Mouse (Mus musculus): ENCODE results near the gene Tgm7. TPM values are rescaled to one million over a fixed set of nuclear protein-coding genes. Genes with fewer than 3 reads are reported as not detected.
"Not testable (repeated sequence)": the region's sequence is repeated elsewhere in the genome, so short reads cannot be mapped to it uniquely, and the experiment has no call there.

Gene Tgm7
- polyA plus RNA-seq, 1 experiment from 2014 or later = not detected

GRCm38 (mm10) chr2:121137371-121137770 lies 27.8 kb upstream of the Tgm7 start:
- H3K4me1 ChIP-seq (replicated peaks; ENCODE audit: control insufficient read depth, insufficient read depth, low read length) = 0 out of 2 replicates have a peak, but pooled peaks cover 3% of the 10 kb centered on the region
- no peak overlapping the region for H3K4me3 ChIP-seq (ENCODE audit: low read depth, low read length)
- no peak overlapping the region for H3K9ac ChIP-seq (ENCODE audit: low read length)
- no peaks in the 10 kb centered on the region; the same call in 1 of the 2 replicates for H3K9me3 ChIP-seq (ENCODE audit: control insufficient read depth, low read length)
- peaks cover 10% of the 10 kb centered on the region for H3K36me3 ChIP-seq (ENCODE audit: control insufficient read depth, insufficient read depth, low read length)
- 98% methylated on average over 4 of the region's 4 CpGs for WGBS
- H3K4me2 ChIP-seq (ENCODE audit: low read depth, low read length, severe bottlenecking) = no peak overlapping the region
- H3K27ac ChIP-seq (ENCODE audit: low read depth, low read length) = no peak overlapping the region
- no peaks in the 10 kb centered on the region for H3K27me3 ChIP-seq (ENCODE audit: control insufficient read depth, insufficient read depth, low read length)
- DNase-seq (ENCODE audit: low spot score) = no peak
- ATAC-seq (replicated peaks; ENCODE audit: low FRiP score) = no peak

- no peak overlapping the region for H3K9ac ChIP-seq (ENCODE audit: low read length)
- no peak for ATAC-seq (replicated peaks; ENCODE audit: low FRiP score)
- no peaks in the 10 kb centered on the region for H3K36me3 ChIP-seq (ENCODE audit: control insufficient read depth, insufficient read depth, low read length)
- 82% methylated on average over 1 of the region's 1 CpGs for WGBS
- H3K4me1 ChIP-seq (replicated peaks; ENCODE audit: control insufficient read depth, insufficient read depth, low read length) = no peaks in the 10 kb centered on the region
- no peak for DNase-seq (ENCODE audit: low spot score)
- no peaks in the 10 kb centered on the region for H3K9me3 ChIP-seq (ENCODE audit: control insufficient read depth, low read length)
- no peaks in the 10 kb centered on the region for H3K27me3 ChIP-seq (ENCODE audit: control insufficient read depth, insufficient read depth, low read length)
- no peak overlapping the region for H3K4me3 ChIP-seq (ENCODE audit: low read depth, low read length)
- H3K27ac ChIP-seq (ENCODE audit: low read depth, low read length) = no peak overlapping the region
- H3K4me2 ChIP-seq (ENCODE audit: low read depth, low read length, severe bottlenecking) = no peak overlapping the region
These were observed 23.2 kb upstream of the Tgm7 start for GRCm38 (mm10) chr2:121132822-121133221.

- no peak overlapping the region for H3K9ac ChIP-seq (ENCODE audit: low read length)
- no peak overlapping the region for H3K4me3 ChIP-seq (ENCODE audit: low read depth, low read length)
- no peaks in the 10 kb centered on the region for H3K4me1 ChIP-seq (replicated peaks; ENCODE audit: control insufficient read depth, insufficient read depth, low read length)
- no peak for DNase-seq (ENCODE audit: low spot score)
- 79% methylated on average over 9 of the region's 9 CpGs for WGBS
- H3K4me2 ChIP-seq (ENCODE audit: low read depth, low read length, severe bottlenecking) = no peak overlapping the region
- H3K9me3 ChIP-seq (ENCODE audit: control insufficient read depth, low read length) = no peaks in the 10 kb centered on the region
- ATAC-seq (replicated peaks; ENCODE audit: low FRiP score) = no peak
- H3K36me3 ChIP-seq (ENCODE audit: control insufficient read depth, insufficient read depth, low read length) = no peaks in the 10 kb centered on the region
- no peak overlapping the region for H3K27ac ChIP-seq (ENCODE audit: low read depth, low read length)
- H3K27me3 ChIP-seq (ENCODE audit: control insufficient read depth, insufficient read depth, low read length) = no peaks in the 10 kb centered on the region
These were observed 19.4 kb upstream of the Tgm7 start for GRCm38 (mm10) chr2:121128865-121129620.

- Histone ChIP-seq H3K27ac (ENCODE audit: low read depth, low read length) (no peak overlapping the region), H3K4me3 (ENCODE audit: low read depth, low read length) (no peak overlapping the region), H3K9ac (ENCODE audit: low read length) (no peak overlapping the region), H3K27me3 (ENCODE audit: control insufficient read depth, insufficient read depth, low read length) (no peaks in the 10 kb centered on the region), H3K36me3 (ENCODE audit: control insufficient read depth, insufficient read depth, low read length) (no peaks in the 10 kb centered on the region), H3K9me3 (ENCODE audit: control insufficient read depth, low read length) (no peaks in the 10 kb centered on the region), H3K4me1 (replicated peaks; ENCODE audit: control insufficient read depth, insufficient read depth, low read length) (no peaks in the 10 kb centered on the region), H3K4me2 (ENCODE audit: low read depth, low read length, severe bottlenecking) (no peak overlapping the region)
- WGBS = 74% methylated on average over 1 of the region's 1 CpGs
- DNase-seq (ENCODE audit: low spot score) = no peak
- ATAC-seq (replicated peaks; ENCODE audit: low FRiP score) = no peak
These were observed 17.9 kb upstream of the Tgm7 start for GRCm38 (mm10) chr2:121127536-121127935.

- not testable (repeated sequence) for H3K27ac ChIP-seq (ENCODE audit: low read depth, low read length); H3K4me3 ChIP-seq (ENCODE audit: low read depth, low read length); H3K4me2 ChIP-seq (ENCODE audit: low read depth, low read length, severe bottlenecking); ATAC-seq (replicated peaks; ENCODE audit: low FRiP score); H3K4me1 ChIP-seq (replicated peaks; ENCODE audit: control insufficient read depth, insufficient read depth, low read length); H3K9ac ChIP-seq (ENCODE audit: low read length); H3K36me3 ChIP-seq (ENCODE audit: control insufficient read depth, insufficient read depth, low read length); H3K9me3 ChIP-seq (ENCODE audit: control insufficient read depth, low read length); H3K27me3 ChIP-seq (ENCODE audit: control insufficient read depth, insufficient read depth, low read length); DNase-seq (ENCODE audit: low spot score)
- WGBS = 93% methylated on average over 5 of the region's 5 CpGs
These were observed 16.7 kb upstream of the Tgm7 start for GRCm38 (mm10) chr2:121126302-121126701.

GRCm38 (mm10) chr2:121119260-121119659 lies 9.7 kb upstream of the Tgm7 start:
- Histone ChIP-seq H3K36me3 (ENCODE audit: control insufficient read depth, insufficient read depth, low read length) (no peaks in the 10 kb centered on the region), H3K9me3 (ENCODE audit: control insufficient read depth, low read length) (no peaks in the 10 kb centered on the region), H3K4me2 (ENCODE audit: low read depth, low read length, severe bottlenecking) (no peak overlapping the region), H3K9ac (ENCODE audit: low read length) (no peak overlapping the region), H3K4me3 (ENCODE audit: low read depth, low read length) (no peak overlapping the region), H3K27ac (ENCODE audit: low read depth, low read length) (no peak overlapping the region), H3K27me3 (ENCODE audit: control insufficient read depth, insufficient read depth, low read length) (no peaks in the 10 kb centered on the region), H3K4me1 (replicated peaks; ENCODE audit: control insufficient read depth, insufficient read depth, low read length) (no peaks in the 10 kb centered on the region)
- no peak for DNase-seq (ENCODE audit: low spot score)
- 90% methylated on average over 3 of the region's 3 CpGs for WGBS
- no peak for ATAC-seq (replicated peaks; ENCODE audit: low FRiP score)

GRCm38 (mm10) chr2:121115418-121115817 lies 5.8 kb upstream of the Tgm7 start:
- H3K9me3 ChIP-seq (ENCODE audit: control insufficient read depth, low read length) = no peaks in the 10 kb centered on the region
- no peak overlapping the region for H3K4me3 ChIP-seq (ENCODE audit: low read depth, low read length)
- H3K27ac ChIP-seq (ENCODE audit: low read depth, low read length) = no peak overlapping the region
- no peak for ATAC-seq (replicated peaks; ENCODE audit: low FRiP score)
- DNase-seq (ENCODE audit: low spot score) = no peak
- 84% methylated on average over 2 of the region's 2 CpGs for WGBS
- H3K9ac ChIP-seq (ENCODE audit: low read length) = no peak overlapping the region
- H3K27me3 ChIP-seq (ENCODE audit: control insufficient read depth, insufficient read depth, low read length) = no peaks in the 10 kb centered on the region
- no peaks in the 10 kb centered on the region for H3K36me3 ChIP-seq (ENCODE audit: control insufficient read depth, insufficient read depth, low read length)
- no peaks in the 10 kb centered on the region for H3K4me1 ChIP-seq (replicated peaks; ENCODE audit: control insufficient read depth, insufficient read depth, low read length)
- no peak overlapping the region for H3K4me2 ChIP-seq (ENCODE audit: low read depth, low read length, severe bottlenecking)

GRCm38 (mm10) chr2:121105940-121106339 lies 3.7 kb downstream of the Tgm7 start:
- no peak for ATAC-seq (replicated peaks; ENCODE audit: low FRiP score)
- H3K36me3 ChIP-seq (ENCODE audit: control insufficient read depth, insufficient read depth, low read length) = no peaks in the 10 kb centered on the region
- no peak for DNase-seq (ENCODE audit: low spot score)

GRCm38 (mm10) chr2:121102051-121102450 lies 7.5 kb downstream of the Tgm7 start:
- H3K27ac ChIP-seq (ENCODE audit: low read depth, low read length) = no peak overlapping the region

More at GRCm38 (mm10) chr2:121105940-121106339, 3.7 kb downstream of the Tgm7 start:
- H3K4me3 ChIP-seq (ENCODE audit: low read depth, low read length) = no peak overlapping the region
- H3K4me1 ChIP-seq (replicated peaks; ENCODE audit: control insufficient read depth, insufficient read depth, low read length) = no peaks in the 10 kb centered on the region
- H3K9me3 ChIP-seq (ENCODE audit: control insufficient read depth, low read length) = no peaks in the 10 kb centered on the region
- H3K9ac ChIP-seq (ENCODE audit: low read length) = no peak overlapping the region
- H3K4me2 ChIP-seq (ENCODE audit: low read depth, low read length, severe bottlenecking) = no peak overlapping the region
- no peak overlapping the region for H3K27ac ChIP-seq (ENCODE audit: low read depth, low read length)
- no peaks in the 10 kb centered on the region for H3K27me3 ChIP-seq (ENCODE audit: control insufficient read depth, insufficient read depth, low read length)

More at GRCm38 (mm10) chr2:121102051-121102450, 7.5 kb downstream of the Tgm7 start:
- no peak overlapping the region for H3K4me3 ChIP-seq (ENCODE audit: low read depth, low read length)
- H3K4me2 ChIP-seq (ENCODE audit: low read depth, low read length, severe bottlenecking) = no peak overlapping the region
- no peak for ATAC-seq (replicated peaks; ENCODE audit: low FRiP score)
- no peaks in the 10 kb centered on the region for H3K27me3 ChIP-seq (ENCODE audit: control insufficient read depth, insufficient read depth, low read length)
- H3K9me3 ChIP-seq (ENCODE audit: control insufficient read depth, low read length) = no peaks in the 10 kb centered on the region
- 31% methylated on average over 9 of the region's 9 CpGs for WGBS
- no peak overlapping the region for H3K9ac ChIP-seq (ENCODE audit: low read length)
- peak; percentile 55 for DNase-seq (ENCODE audit: low spot score)
- no peaks in the 10 kb centered on the region for H3K4me1 ChIP-seq (replicated peaks; ENCODE audit: control insufficient read depth, insufficient read depth, low read length)
- H3K36me3 ChIP-seq (ENCODE audit: control insufficient read depth, insufficient read depth, low read length) = no peaks in the 10 kb centered on the region

All from forebrain, embryonic 11.5 days (tissue).